Mouse (Mus musculus): ENCODE measurements around the gene Grik4.

GRCm38 (mm10) chr9:42550116-42550515 lies 394.2 kb downstream of the Grik4 start:
- TF ChIP-seq POLR2A (IDR thresholded peaks at IDR 0.05; ENCODE audit: insufficient read depth, low read depth, low read length) (no peak), CTCF (IDR thresholded peaks at IDR 0.05; ENCODE audit: insufficient read depth, low read depth, low read length) (peak; percentile 95)

All from olfactory bulb, adult 2 months (tissue).